Mouse (Mus musculus) small intestine, adult 2 months (tissue): Measurements from ENCODE around the gene Tead1.

Source experiments
- CTCF ChIP-seq: fragments of 200-500 bp; IDR thresholded peaks from 2 replicates; pipeline ENCODE4 v1.5.1; 2012; ENCODE audit warnings: low read depth, mild to moderate bottlenecking, control low read depth, inconsistent platforms, low read length, moderate library complexity, mixed read lengths; ENCODE audit not compliant: insufficient replicate concordance, insufficient read length; ENCODE audit errors: extremely low read depth
- POLR2A ChIP-seq: fragments of 200-500 bp; IDR thresholded peaks from 2 replicates; pipeline ENCODE4 v1.6.1; 2012; ENCODE audit warnings: low read depth, mild to moderate bottlenecking, control low read depth, inconsistent platforms, low read length, moderate library complexity

DNA sequence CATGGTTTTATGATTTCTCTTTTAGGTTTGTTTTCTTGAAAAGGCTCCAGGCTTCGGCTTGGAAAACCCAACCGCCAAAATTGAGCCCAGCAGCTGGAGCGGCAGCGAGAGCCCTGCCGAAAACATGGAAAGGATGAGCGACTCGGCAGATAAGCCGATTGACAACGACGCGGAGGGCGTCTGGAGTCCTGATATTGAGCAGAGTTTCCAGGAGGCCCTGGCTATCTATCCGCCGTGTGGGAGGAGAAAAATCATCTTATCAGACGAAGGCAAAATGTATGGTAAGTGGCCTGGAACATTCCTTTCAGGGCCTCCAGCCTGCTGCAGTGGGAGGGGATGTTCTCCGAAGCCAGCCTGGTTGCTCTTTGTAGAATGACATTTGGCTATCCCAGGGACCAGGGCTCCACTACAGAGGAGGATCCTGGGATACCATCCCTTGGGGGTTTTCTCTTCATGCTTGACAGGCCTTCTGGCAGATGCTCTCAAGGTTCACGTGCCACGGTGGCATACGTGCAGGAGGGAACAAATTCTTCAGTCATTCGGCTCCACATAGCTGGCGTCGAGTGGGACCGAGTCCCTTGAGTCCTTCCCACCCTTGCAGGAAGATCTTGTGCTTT lies 80.3 kb downstream of the Tead1 start:
- TF ChIP-seq POLR2A (no peak), CTCF (no peak)
